Mouse (Mus musculus): ENCODE data around the gene Srrd. TPM values are rescaled to one million over a fixed set of nuclear protein-coding genes. Genes with fewer than 3 reads are reported as not detected.

Gene Srrd
- total and polyA plus RNA-seq, 3 experiments = 22.3 to 31.7 (median 27.1) TPM

- no peak overlapping the region for H3K9ac ChIP-seq (ENCODE audit: insufficient read depth, low read depth)
- H3K4me2 ChIP-seq (ENCODE audit: insufficient read depth, low read depth, poor library complexity, severe bottlenecking) = no peak overlapping the region
- H3K36me3 ChIP-seq (replicated peaks in 1 of 2; ENCODE audit: control insufficient read depth in 1 of 2, insufficient read depth in 1 of 2, low read length in 1 of 2) = peaks cover 33 to 82% of the 10 kb centered on the region in 2 experiments
- no peaks in the 10 kb centered on the region for H3K79me2 ChIP-seq (replicated peaks; ENCODE audit: control insufficient read depth, extremely low read depth, insufficient read depth, poor library complexity, severe bottlenecking)
- no peaks in the 10 kb centered on the region for H3K9me3 ChIP-seq (replicated peaks; ENCODE audit: low read length)
- in situ Hi-C loops (cut with MboI; ENCODE audit: low pct_ligation_motif_present, low pct_unique_long_range_greater_than_20kb, low sequenced_read_pairs) (no loop called here), dilution Hi-C loops (cut with MboI; ENCODE audit: extremely low pct_ligation_motif_present, extremely low pct_unique_long_range_greater_than_20kb, low sequenced_read_pairs) (no loop called here)
- no peak for DNase-seq (ENCODE audit: extremely low read depth)
- TF ChIP-seq NRF1 (IDR thresholded peaks at IDR 0.05; ENCODE audit: low read depth, low read length) (no peak), JUND (conservative IDR thresholded peaks at IDR 0.05; ENCODE audit: low read depth, low read length) (no peak), E2F4 (IDR thresholded peaks at IDR 0.05; ENCODE audit: insufficient replicate concordance, low read depth, low read length) (no peak), ELF1 (IDR thresholded peaks at IDR 0.05; ENCODE audit: low read depth, low read length) (no peak), JUN (IDR thresholded peaks at IDR 0.05; ENCODE audit: insufficient read depth, low read depth, low read length) (no peak), POLR2AphosphoS2 (IDR thresholded peaks at IDR 0.05; ENCODE audit: low read depth, low read length) (no peak), UBTF (IDR thresholded peaks at IDR 0.05; ENCODE audit: low read depth, low read length) (no peak), RAD21 (IDR thresholded peaks at IDR 0.05; ENCODE audit: low read depth, low read length) (no peak), ZKSCAN1 (IDR thresholded peaks at IDR 0.05; ENCODE audit: borderline replicate concordance, low read depth, low read length) (no peak), SMC3 (IDR thresholded peaks at IDR 0.05; ENCODE audit: low read depth, low read length) (no peak), MYC (IDR thresholded peaks at IDR 0.05; ENCODE audit: low read depth, low read length) (no peak), MEF2A (IDR thresholded peaks at IDR 0.05; ENCODE audit: borderline replicate concordance, low read depth, low read length) (no peak), CHD2 (IDR thresholded peaks at IDR 0.05; ENCODE audit: low read length) (no peak), MXI1 (IDR thresholded peaks at IDR 0.05; ENCODE audit: low read depth, low read length) (no peak), HCFC1 (IDR thresholded peaks at IDR 0.05; ENCODE audit: low read depth, low read length) (no peak)
- H3K4me1 ChIP-seq (ENCODE audit: control insufficient read depth in 1 of 2, insufficient read depth in 2 of 2) = no peaks in the 10 kb centered on the region
- no peak overlapping the region for H3K27ac ChIP-seq (ENCODE audit: insufficient read depth, low read depth)
- H3K27me3 ChIP-seq (replicated peaks) = no peaks in the 10 kb centered on the region
- no peak overlapping the region for H3K4me3 ChIP-seq (replicated peaks in 1 of 3; ENCODE audit: low read depth in 2 of 3, low read length in 2 of 3, poor library complexity in 1 of 3)
Measured at GRCm38 (mm10) chr5:112356322-112356721, 13.5 kb upstream of the Srrd start.

GRCm38 (mm10) chr5:112355910-112356309 is 13.1 kb upstream of the Srrd start, which contains the start of gene Gm6583:
TSS of gene Gm6583 (minus strand) at chr5:112356033.
- no peak within 1 kb of the TSS for H3K4me2 ChIP-seq (ENCODE audit: insufficient read depth, low read depth, poor library complexity, severe bottlenecking)
- no peaks in the 10 kb centered on the region for H3K79me2 ChIP-seq (replicated peaks; ENCODE audit: control insufficient read depth, extremely low read depth, insufficient read depth, poor library complexity, severe bottlenecking)
- in situ Hi-C loops (cut with MboI; ENCODE audit: low pct_ligation_motif_present, low pct_unique_long_range_greater_than_20kb, low sequenced_read_pairs) = no loop called here
- H3K9me3 ChIP-seq (replicated peaks; ENCODE audit: low read length) = no peaks in the 10 kb centered on the region
- no peak for DNase-seq (ENCODE audit: extremely low read depth)
- peaks cover 37 to 86% of the 10 kb centered on the region in 2 experiments for H3K36me3 ChIP-seq (replicated peaks in 1 of 2; ENCODE audit: control insufficient read depth in 1 of 2, insufficient read depth in 1 of 2, low read length in 1 of 2)
- no peak within 1 kb of the TSS for H3K9ac ChIP-seq (ENCODE audit: insufficient read depth, low read depth)
- H3K27me3 ChIP-seq (replicated peaks) = no peaks in the 10 kb centered on the region
- dilution Hi-C loops (cut with MboI; ENCODE audit: extremely low pct_ligation_motif_present, extremely low pct_unique_long_range_greater_than_20kb, low sequenced_read_pairs) = no loop called here
- no peak within 1 kb of the TSS for H3K27ac ChIP-seq (ENCODE audit: insufficient read depth, low read depth)
- TF ChIP-seq POLR2A (IDR thresholded peaks at IDR 0.05; ENCODE audit: low read depth, low read length) (no peak), ZNF384 (IDR thresholded peaks at IDR 0.05; ENCODE audit: low read depth, low read length) (no peak), TBP (conservative IDR thresholded peaks at IDR 0.05; ENCODE audit: low read depth, low read length) (no peak), BHLHE40 (IDR thresholded peaks at IDR 0.05; ENCODE audit: low read depth, low read length) (no peak), CHD2 (IDR thresholded peaks at IDR 0.05; ENCODE audit: low read length) (no peak), MEF2A (IDR thresholded peaks at IDR 0.05; ENCODE audit: borderline replicate concordance, low read depth, low read length) (no peak), CTCF (conservative IDR thresholded peaks at IDR 0.05 in 1 of 2, IDR thresholded peaks at IDR 0.05 in 1 of 2; ENCODE audit: low read depth in 2 of 2, low read length in 2 of 2) (no peak), GABPA (IDR thresholded peaks at IDR 0.05; ENCODE audit: insufficient replicate concordance, low read depth, low read length) (no peak), UBTF (IDR thresholded peaks at IDR 0.05; ENCODE audit: low read depth, low read length) (no peak), RAD21 (IDR thresholded peaks at IDR 0.05; ENCODE audit: low read depth, low read length) (no peak), NRF1 (IDR thresholded peaks at IDR 0.05; ENCODE audit: low read depth, low read length) (no peak), POLR2AphosphoS2 (IDR thresholded peaks at IDR 0.05; ENCODE audit: low read depth, low read length) (no peak), TCF12 (IDR thresholded peaks at IDR 0.05; ENCODE audit: low read depth, low read length) (no peak), USF2 (conservative IDR thresholded peaks at IDR 0.05; ENCODE audit: low read depth, low read length) (no peak), KAT2A (IDR thresholded peaks at IDR 0.05; ENCODE audit: insufficient replicate concordance, low read length) (no peak), EP300 (IDR thresholded peaks at IDR 0.05; ENCODE audit: low read length) (no peak), ZMIZ1 (IDR thresholded peaks at IDR 0.05; ENCODE audit: low read depth, low read length) (no peak)
- no peak within 1 kb of the TSS for H3K4me3 ChIP-seq (replicated peaks in 1 of 3; ENCODE audit: low read depth in 2 of 3, low read length in 2 of 3, poor library complexity in 1 of 3)
- no peaks in the 10 kb centered on the region for H3K4me1 ChIP-seq (ENCODE audit: control insufficient read depth in 1 of 2, insufficient read depth in 2 of 2)
